Mouse (Mus musculus): Measurements from ENCODE around the gene Cbr2. TPM values are rescaled to one million over a fixed set of nuclear protein-coding genes. Genes with fewer than 3 reads are reported as not detected.
"Not testable (repeated sequence)": the region's sequence is repeated elsewhere in the genome, so short reads cannot be mapped to it uniquely, and the experiment has no call there.

Cbr2 gene
- polyA plus RNA-seq, 1 experiment from 2014 or later: 0.51 TPM

GRCm38 (mm10) chr11:120744121-120744701 is 12.3 kb upstream of the Cbr2 start:
- Histone ChIP-seq H3K27ac (replicated peaks; ENCODE audit: low read depth, low read length) (no peak overlapping the region), H3K36me3 (ENCODE audit: control insufficient read depth, insufficient read depth, low read length) (no peaks in the 10 kb centered on the region), H3K4me2 (ENCODE audit: low read length) (no peak overlapping the region), H3K27me3 (ENCODE audit: control insufficient read depth, insufficient read depth, low read length) (no peaks in the 10 kb centered on the region), H3K4me1 (ENCODE audit: control insufficient read depth, insufficient read depth, low read length) (no peaks in the 10 kb centered on the region), H3K4me3 (replicated peaks; ENCODE audit: low read depth, low read length) (no peak overlapping the region), H3K9me3 (ENCODE audit: control insufficient read depth, low read length) (no peaks in the 10 kb centered on the region), H3K9ac (replicated peaks; ENCODE audit: low read length) (no peak overlapping the region)
- DNase-seq (no peak), ATAC-seq (ENCODE audit: low FRiP score, low TSS enrichment) (no peak)
- 78% methylated on average over 7 of the region's 7 CpGs for WGBS

GRCm38 (mm10) chr11:120740981-120741380 is 9.1 kb upstream of the Cbr2 start:
- Histone ChIP-seq H3K36me3 (ENCODE audit: control insufficient read depth, insufficient read depth, low read length) (no peaks in the 10 kb centered on the region), H3K4me1 (ENCODE audit: control insufficient read depth, insufficient read depth, low read length) (no peaks in the 10 kb centered on the region), H3K4me2 (ENCODE audit: low read length) (no peak overlapping the region), H3K27me3 (ENCODE audit: control insufficient read depth, insufficient read depth, low read length) (no peaks in the 10 kb centered on the region), H3K27ac (replicated peaks; ENCODE audit: low read depth, low read length) (no peak overlapping the region), H3K4me3 (replicated peaks; ENCODE audit: low read depth, low read length) (no peak overlapping the region), H3K9ac (replicated peaks; ENCODE audit: low read length) (no peak overlapping the region), H3K9me3 (ENCODE audit: control insufficient read depth, low read length) (no peaks in the 10 kb centered on the region)
- no peak for ATAC-seq (ENCODE audit: low FRiP score, low TSS enrichment)
- DNase-seq: no peak
- 93% methylated on average over 5 of the region's 5 CpGs for WGBS

GRCm38 (mm10) chr11:120736424-120736823 is 4.5 kb upstream of the Cbr2 start:
- DNase-seq (no peak), ATAC-seq (ENCODE audit: low FRiP score, low TSS enrichment) (no peak)
- Histone ChIP-seq H3K27me3 (ENCODE audit: control insufficient read depth, insufficient read depth, low read length) (no peaks in the 10 kb centered on the region), H3K36me3 (ENCODE audit: control insufficient read depth, insufficient read depth, low read length) (no peaks in the 10 kb centered on the region), H3K27ac (replicated peaks; ENCODE audit: low read depth, low read length) (no peak overlapping the region), H3K9me3 (ENCODE audit: control insufficient read depth, low read length) (no peaks in the 10 kb centered on the region), H3K4me3 (replicated peaks; ENCODE audit: low read depth, low read length) (no peak overlapping the region), H3K9ac (replicated peaks; ENCODE audit: low read length) (no peak overlapping the region), H3K4me1 (ENCODE audit: control insufficient read depth, insufficient read depth, low read length) (no peaks in the 10 kb centered on the region), H3K4me2 (ENCODE audit: low read length) (no peak overlapping the region)
- 77% methylated on average over 6 of the region's 6 CpGs for WGBS

GRCm38 (mm10) chr11:120733521-120733920 is 1.6 kb upstream of the Cbr2 start:
- 64% methylated on average over 6 of the region's 6 CpGs for WGBS
- no peak for DNase-seq
- H3K27ac ChIP-seq (replicated peaks; ENCODE audit: low read depth, low read length): no peak overlapping the region
- no peaks in the 10 kb centered on the region for H3K36me3 ChIP-seq (ENCODE audit: control insufficient read depth, insufficient read depth, low read length)
- no peak overlapping the region for H3K9ac ChIP-seq (replicated peaks; ENCODE audit: low read length)
- H3K27me3 ChIP-seq (ENCODE audit: control insufficient read depth, insufficient read depth, low read length): no peaks in the 10 kb centered on the region
- H3K4me1 ChIP-seq (ENCODE audit: control insufficient read depth, insufficient read depth, low read length): no peaks in the 10 kb centered on the region
- no peak overlapping the region for H3K4me3 ChIP-seq (replicated peaks; ENCODE audit: low read depth, low read length)
- no peak overlapping the region for H3K4me2 ChIP-seq (ENCODE audit: low read length)
- no peaks in the 10 kb centered on the region for H3K9me3 ChIP-seq (ENCODE audit: control insufficient read depth, low read length)
- ATAC-seq (ENCODE audit: low FRiP score, low TSS enrichment): no peak

- Histone ChIP-seq H3K4me2 (ENCODE audit: low read length) (no peak overlapping the region), H3K27ac (replicated peaks; ENCODE audit: low read depth, low read length) (no peak overlapping the region), H3K4me3 (replicated peaks; ENCODE audit: low read depth, low read length) (no peak overlapping the region), H3K9ac (replicated peaks; ENCODE audit: low read length) (no peak overlapping the region), H3K9me3 (ENCODE audit: control insufficient read depth, low read length) (no peaks in the 10 kb centered on the region), H3K36me3 (ENCODE audit: control insufficient read depth, insufficient read depth, low read length) (no peaks in the 10 kb centered on the region), H3K27me3 (ENCODE audit: control insufficient read depth, insufficient read depth, low read length) (no peaks in the 10 kb centered on the region), H3K4me1 (ENCODE audit: control insufficient read depth, insufficient read depth, low read length) (0 out of 2 replicates have a peak, but pooled peaks cover 5% of the 10 kb centered on the region)
- DNase-seq (no peak), ATAC-seq (ENCODE audit: low FRiP score, low TSS enrichment) (no peak)
- WGBS: 96% methylated on average over 1 of the region's 1 CpGs
These were observed 519 bp downstream of the Cbr2 start for GRCm38 (mm10) chr11:120731395-120731794.

- no peak overlapping the region for H3K4me3 ChIP-seq (replicated peaks; ENCODE audit: low read depth, low read length)
- H3K27me3 ChIP-seq (ENCODE audit: control insufficient read depth, insufficient read depth, low read length): no peaks in the 10 kb centered on the region
- no peak overlapping the region for H3K27ac ChIP-seq (replicated peaks; ENCODE audit: low read depth, low read length)
- no peak overlapping the region for H3K9ac ChIP-seq (replicated peaks; ENCODE audit: low read length)
- H3K9me3 ChIP-seq (ENCODE audit: control insufficient read depth, low read length): no peaks in the 10 kb centered on the region
- ATAC-seq (ENCODE audit: low FRiP score, low TSS enrichment) (no peak), DNase-seq (no peak)
- H3K4me1 ChIP-seq (ENCODE audit: control insufficient read depth, insufficient read depth, low read length): 0 out of 2 replicates have a peak, but pooled peaks cover 5% of the 10 kb centered on the region
- no peak overlapping the region for H3K4me2 ChIP-seq (ENCODE audit: low read length)
- H3K36me3 ChIP-seq (ENCODE audit: control insufficient read depth, insufficient read depth, low read length): no peaks in the 10 kb centered on the region
- 85% methylated on average over 10 of the region's 10 CpGs for WGBS
These were observed 1.5 kb downstream of the Cbr2 start for GRCm38 (mm10) chr11:120730331-120730870.

GRCm38 (mm10) chr11:120729432-120730050 is 2.4 kb downstream of the Cbr2 start:
- not testable (repeated sequence) for H3K27ac ChIP-seq (replicated peaks; ENCODE audit: low read depth, low read length); ATAC-seq (ENCODE audit: low FRiP score, low TSS enrichment); H3K9me3 ChIP-seq (ENCODE audit: control insufficient read depth, low read length); H3K4me1 ChIP-seq (ENCODE audit: control insufficient read depth, insufficient read depth, low read length); H3K4me3 ChIP-seq (replicated peaks; ENCODE audit: low read depth, low read length); H3K36me3 ChIP-seq (ENCODE audit: control insufficient read depth, insufficient read depth, low read length); H3K27me3 ChIP-seq (ENCODE audit: control insufficient read depth, insufficient read depth, low read length)
- 3% methylated on average over 18 of the region's 21 CpGs for WGBS
- H3K9ac ChIP-seq (replicated peaks; ENCODE audit: low read length): 0 out of 2 replicates have a peak overlapping the region, but pooled peaks have one; percentile 6
- H3K4me2 ChIP-seq (ENCODE audit: low read length): peak overlapping the region; percentile 21
- peak; percentile 52 for DNase-seq

GRCm38 (mm10) chr11:120728530-120729240 is 3.2 kb downstream of the Cbr2 start:
- ATAC-seq (ENCODE audit: low FRiP score, low TSS enrichment): no peak
- H3K36me3 ChIP-seq (ENCODE audit: control insufficient read depth, insufficient read depth, low read length): no peaks in the 10 kb centered on the region
- 0 out of 2 replicates have a peak, but pooled peaks cover 5% of the 10 kb centered on the region for H3K4me1 ChIP-seq (ENCODE audit: control insufficient read depth, insufficient read depth, low read length)
- no peak overlapping the region for H3K27ac ChIP-seq (replicated peaks; ENCODE audit: low read depth, low read length)
- H3K9me3 ChIP-seq (ENCODE audit: control insufficient read depth, low read length): no peaks in the 10 kb centered on the region
- H3K4me3 ChIP-seq (replicated peaks; ENCODE audit: low read depth, low read length): no peak overlapping the region
- 68% methylated on average over 11 of the region's 11 CpGs for WGBS
- no peak for DNase-seq
- H3K4me2 ChIP-seq (ENCODE audit: low read length): no peak overlapping the region
- no peak overlapping the region for H3K9ac ChIP-seq (replicated peaks; ENCODE audit: low read length)
- no peaks in the 10 kb centered on the region for H3K27me3 ChIP-seq (ENCODE audit: control insufficient read depth, insufficient read depth, low read length)

Data from midbrain, embryonic 14.5 days (tissue).